Mouse (Mus musculus) lung, postnatal 0 days (tissue): ENCODE data around the gene C1rl.

Experiments used
- CTCF ChIP-seq: IDR thresholded peaks from 2 replicates; pipeline ENCODE4 v1.5.1; 2016; ENCODE audit warnings: antibody characterized with exemption, mild to moderate bottlenecking
- EP300 ChIP-seq: IDR thresholded peaks from 2 replicates; pipeline ENCODE4 v1.6.1; 2016; ENCODE audit warnings: antibody characterized with exemption, mild to moderate bottlenecking, control low read depth

GRCm38 (mm10) chr6:124477922-124478651 is 14.8 kb upstream of the C1rl start:
- no peak for TF ChIP-seq CTCF
- no peak for TF ChIP-seq EP300
